Mouse (Mus musculus): ENCODE measurements around the gene Prdm12. TPM values are rescaled to one million over a fixed set of nuclear protein-coding genes. Genes with fewer than 3 reads are reported as not detected.

Gene Prdm12
- polyA plus RNA-seq, 1 experiment from 2014 or later: not detected

GRCm38 (mm10) chr2:31689045-31689444 lies 49.2 kb downstream of the Prdm12 start:
- Histone ChIP-seq H3K27ac (ENCODE audit: low read depth, low read length) (peak overlapping the region; percentile 88; the same call in 1 of the 2 replicates), H3K9me3 (ENCODE audit: control insufficient read depth, low read length) (no peaks in the 10 kb centered on the region), H3K27me3 (ENCODE audit: control insufficient read depth, insufficient read depth, low read length) (no peaks in the 10 kb centered on the region), H3K36me3 (ENCODE audit: control insufficient read depth, insufficient read depth, low read length) (no peaks in the 10 kb centered on the region), H3K4me2 (replicated peaks; ENCODE audit: low read depth, low read length) (peak overlapping the region; percentile 63), H3K4me1 (ENCODE audit: control insufficient read depth, insufficient read depth, low read length) (peaks cover 13% of the 10 kb centered on the region), H3K9ac (ENCODE audit: low read depth, low read length) (peak overlapping the region; percentile 92), H3K4me3 (ENCODE audit: low read length) (peak overlapping the region; percentile 97)
- under 1% methylated on average over 12 of the region's 12 CpGs for WGBS
- ATAC-seq (ENCODE audit: low FRiP score, low TSS enrichment): no peak

GRCm38 (mm10) chr2:31690063-31690462 lies 50.2 kb downstream of the Prdm12 start:
- Histone ChIP-seq H3K27me3 (ENCODE audit: control insufficient read depth, insufficient read depth, low read length) (no peaks in the 10 kb centered on the region), H3K36me3 (ENCODE audit: control insufficient read depth, insufficient read depth, low read length) (no peaks in the 10 kb centered on the region), H3K9ac (ENCODE audit: low read depth, low read length) (peak overlapping the region; percentile 92; the same call in 1 of the 2 replicates), H3K4me1 (ENCODE audit: control insufficient read depth, insufficient read depth, low read length) (peaks cover 13% of the 10 kb centered on the region), H3K4me3 (ENCODE audit: low read length) (peak overlapping the region; percentile 97), H3K9me3 (ENCODE audit: control insufficient read depth, low read length) (no peaks in the 10 kb centered on the region), H3K4me2 (replicated peaks; ENCODE audit: low read depth, low read length) (peak overlapping the region; percentile 63), H3K27ac (ENCODE audit: low read depth, low read length) (no peak overlapping the region)
- ATAC-seq (ENCODE audit: low FRiP score, low TSS enrichment): no peak
- WGBS: 35% methylated on average over 3 of the region's 3 CpGs

- no peak overlapping the region for H3K9ac ChIP-seq (ENCODE audit: low read depth, low read length)
- H3K27ac ChIP-seq (ENCODE audit: low read depth, low read length): no peak overlapping the region
- H3K9me3 ChIP-seq (ENCODE audit: control insufficient read depth, low read length): no peaks in the 10 kb centered on the region
- peaks cover 16% of the 10 kb centered on the region; the same call in 1 of the 2 replicates for H3K36me3 ChIP-seq (ENCODE audit: control insufficient read depth, insufficient read depth, low read length)
- no peaks in the 10 kb centered on the region for H3K4me1 ChIP-seq (ENCODE audit: control insufficient read depth, insufficient read depth, low read length)
- H3K4me3 ChIP-seq (ENCODE audit: low read length): no peak overlapping the region
- ATAC-seq (ENCODE audit: low FRiP score, low TSS enrichment): no peak
- H3K4me2 ChIP-seq (replicated peaks; ENCODE audit: low read depth, low read length): no peak overlapping the region
- H3K27me3 ChIP-seq (ENCODE audit: control insufficient read depth, insufficient read depth, low read length): no peaks in the 10 kb centered on the region
These were observed 58.4 kb downstream of the Prdm12 start for GRCm38 (mm10) chr2:31698209-31698608.

- Histone ChIP-seq H3K4me3 (ENCODE audit: low read length) (no peak overlapping the region), H3K27me3 (ENCODE audit: control insufficient read depth, insufficient read depth, low read length) (no peaks in the 10 kb centered on the region), H3K4me2 (replicated peaks; ENCODE audit: low read depth, low read length) (no peak overlapping the region), H3K36me3 (ENCODE audit: control insufficient read depth, insufficient read depth, low read length) (peaks cover 13% of the 10 kb centered on the region; the same call in 1 of the 2 replicates), H3K4me1 (ENCODE audit: control insufficient read depth, insufficient read depth, low read length) (no peaks in the 10 kb centered on the region), H3K9ac (ENCODE audit: low read depth, low read length) (no peak overlapping the region), H3K9me3 (ENCODE audit: control insufficient read depth, low read length) (no peaks in the 10 kb centered on the region), H3K27ac (ENCODE audit: low read depth, low read length) (no peak overlapping the region)
- 56% methylated on average over 7 of the region's 7 CpGs for WGBS
- no peak for ATAC-seq (ENCODE audit: low FRiP score, low TSS enrichment)
These were observed 61.0 kb downstream of the Prdm12 start for GRCm38 (mm10) chr2:31700545-31701446.

GRCm38 (mm10) chr2:31703226-31703625 lies 63.4 kb downstream of the Prdm12 start:
- H3K4me2 ChIP-seq (replicated peaks; ENCODE audit: low read depth, low read length): no peak overlapping the region
- peaks cover 5% of the 10 kb centered on the region; the same call in 1 of the 2 replicates for H3K36me3 ChIP-seq (ENCODE audit: control insufficient read depth, insufficient read depth, low read length)
- no peak overlapping the region for H3K27ac ChIP-seq (ENCODE audit: low read depth, low read length)
- H3K27me3 ChIP-seq (ENCODE audit: control insufficient read depth, insufficient read depth, low read length): no peaks in the 10 kb centered on the region
- ATAC-seq (ENCODE audit: low FRiP score, low TSS enrichment): no peak
- H3K9ac ChIP-seq (ENCODE audit: low read depth, low read length): no peak overlapping the region
- H3K9me3 ChIP-seq (ENCODE audit: control insufficient read depth, low read length): no peaks in the 10 kb centered on the region
- no peaks in the 10 kb centered on the region for H3K4me1 ChIP-seq (ENCODE audit: control insufficient read depth, insufficient read depth, low read length)
- no peak overlapping the region for H3K4me3 ChIP-seq (ENCODE audit: low read length)

Small RNA genes within 50 kb of the gene (microRNA-seq; reads per million reads assigned to microRNA genes)
- gene Mir6998: 0.84 reads per million

Other genes starting within 250 kb of the Prdm12 start
- 13.8 and 20.3 TPM in 2 replicates for gene Ass1, start 169.8 kb upstream of the Prdm12 start, polyA plus RNA-seq (2014; fragmentation: Nextera tagmentation; extraction: Ambion mirVana)
- 81.5 and 102 TPM in 2 replicates for gene Fubp3, start 67.4 kb upstream of the Prdm12 start, polyA plus RNA-seq (2014; fragmentation: Nextera tagmentation; extraction: Ambion mirVana)
- 64.9 and 73.6 TPM in 2 replicates for gene Exosc2, start 30.7 kb downstream of the Prdm12 start, polyA plus RNA-seq (2014; fragmentation: Nextera tagmentation; extraction: Ambion mirVana)
- gene Abl1, start 48.3 kb downstream of the Prdm12 start, polyA plus RNA-seq (2014; fragmentation: Nextera tagmentation; extraction: Ambion mirVana): 30.9 and 54.6 TPM in 2 replicates
- gene Qrfp, start 170.5 kb downstream of the Prdm12 start, polyA plus RNA-seq (2014; fragmentation: Nextera tagmentation; extraction: Ambion mirVana): 0.09 TPM in 1 of 2 replicates, not detected in the other
- 1.1 TPM in 2 replicates for gene Fibcd1, start 206.0 kb downstream of the Prdm12 start, polyA plus RNA-seq (2014; fragmentation: Nextera tagmentation; extraction: Ambion mirVana)
- gene Lamc3, start 247.3 kb downstream of the Prdm12 start, polyA plus RNA-seq (2014; fragmentation: Nextera tagmentation; extraction: Ambion mirVana): 2.0 and 3.6 TPM in 2 replicates